Mouse (Mus musculus): ENCODE data around the gene Rnf220.

The Rnf220 gene

GRCm38 (mm10) chr4:117360713-117361557 lies 135.9 kb downstream of the Rnf220 start:
- TF ChIP-seq POU5F1 (IDR thresholded peaks at IDR 0.05; ENCODE audit: borderline replicate concordance, low read length) = no peak
- TF ChIP-seq NANOG (IDR thresholded peaks at IDR 0.05; ENCODE audit: borderline replicate concordance, low read length) = no peak
- no peak for TF ChIP-seq CTCF (conservative IDR thresholded peaks at IDR 0.05; ENCODE audit: low read length)

GRCm38 (mm10) chr4:117359803-117360382 lies 137.0 kb downstream of the Rnf220 start:
- Histone ChIP-seq H3K4me3 (replicated peaks; ENCODE audit: low read length) (peak overlapping the region; percentile 30; the same call in 1 of the 2 replicates), H3K27me3 (ENCODE audit: insufficient read depth, low read length) (no peaks in the 10 kb centered on the region), H3K4me1 (replicated peaks; ENCODE audit: low read depth, low read length) (peaks cover 99% of the 10 kb centered on the region), H3K9me3 (ENCODE audit: low read length) (peaks cover 4% of the 10 kb centered on the region; the same call in 1 of the 2 replicates), H3K36me3 (ENCODE audit: insufficient read depth, low read length) (no peaks in the 10 kb centered on the region)
- no peak for TF ChIP-seq CTCF (conservative IDR thresholded peaks at IDR 0.05; ENCODE audit: low read length)
- TF ChIP-seq POU5F1 (IDR thresholded peaks at IDR 0.05; ENCODE audit: borderline replicate concordance, low read length) = no peak
- TF ChIP-seq NANOG (IDR thresholded peaks at IDR 0.05; ENCODE audit: borderline replicate concordance, low read length) = no peak

More at GRCm38 (mm10) chr4:117360713-117361557, 135.9 kb downstream of the Rnf220 start:
- Histone ChIP-seq H3K9me3 (ENCODE audit: low read length) (peaks cover 4% of the 10 kb centered on the region; the same call in 1 of the 2 replicates), H3K36me3 (ENCODE audit: insufficient read depth, low read length) (no peaks in the 10 kb centered on the region), H3K4me1 (replicated peaks; ENCODE audit: low read depth, low read length) (peaks cover 98% of the 10 kb centered on the region), H3K27me3 (ENCODE audit: insufficient read depth, low read length) (no peaks in the 10 kb centered on the region), H3K4me3 (replicated peaks; ENCODE audit: low read length) (peak overlapping the region; percentile 30; the same call in 1 of the 2 replicates)

- H3K9me3 ChIP-seq (ENCODE audit: low read length) = peaks cover 4% of the 10 kb centered on the region; the same call in 1 of the 2 replicates
- H3K27me3 ChIP-seq (ENCODE audit: insufficient read depth, low read length) = no peaks in the 10 kb centered on the region
- H3K4me1 ChIP-seq (replicated peaks; ENCODE audit: low read depth, low read length) = peaks cover 99% of the 10 kb centered on the region
- TF ChIP-seq NANOG (IDR thresholded peaks at IDR 0.05; ENCODE audit: borderline replicate concordance, low read length) = no peak
- TF ChIP-seq CTCF (conservative IDR thresholded peaks at IDR 0.05; ENCODE audit: low read length) = no peak
- no peak for TF ChIP-seq POU5F1 (IDR thresholded peaks at IDR 0.05; ENCODE audit: borderline replicate concordance, low read length)
- no peak overlapping the region for H3K4me3 ChIP-seq (replicated peaks; ENCODE audit: low read length)
- no peaks in the 10 kb centered on the region for H3K36me3 ChIP-seq (ENCODE audit: insufficient read depth, low read length)
These were observed 138.9 kb downstream of the Rnf220 start for GRCm38 (mm10) chr4:117357917-117358316.

GRCm38 (mm10) chr4:117357104-117357503 lies 139.7 kb downstream of the Rnf220 start:
- Histone ChIP-seq H3K27me3 (ENCODE audit: insufficient read depth, low read length) (no peaks in the 10 kb centered on the region), H3K4me1 (replicated peaks; ENCODE audit: low read depth, low read length) (peaks cover 99% of the 10 kb centered on the region), H3K4me3 (replicated peaks; ENCODE audit: low read length) (no peak overlapping the region), H3K9me3 (ENCODE audit: low read length) (peaks cover 4% of the 10 kb centered on the region; the same call in 1 of the 2 replicates), H3K36me3 (ENCODE audit: insufficient read depth, low read length) (no peaks in the 10 kb centered on the region)
- TF ChIP-seq NANOG (IDR thresholded peaks at IDR 0.05; ENCODE audit: borderline replicate concordance, low read length) (0 out of 2 replicates have a peak, but pooled peaks have one; percentile 4), CTCF (conservative IDR thresholded peaks at IDR 0.05; ENCODE audit: low read length) (no peak)

GRCm38 (mm10) chr4:117356223-117356622 lies 140.6 kb downstream of the Rnf220 start:
- TF ChIP-seq NANOG (IDR thresholded peaks at IDR 0.05; ENCODE audit: borderline replicate concordance, low read length) (no peak), POU5F1 (IDR thresholded peaks at IDR 0.05; ENCODE audit: borderline replicate concordance, low read length) (no peak), CTCF (conservative IDR thresholded peaks at IDR 0.05; ENCODE audit: low read length) (no peak)
- peak overlapping the region; percentile 37 for H3K4me3 ChIP-seq (replicated peaks; ENCODE audit: low read length)
- peaks cover 3% of the 10 kb centered on the region; the same call in 1 of the 2 replicates for H3K9me3 ChIP-seq (ENCODE audit: low read length)
- H3K36me3 ChIP-seq (ENCODE audit: insufficient read depth, low read length) = no peaks in the 10 kb centered on the region
- H3K27me3 ChIP-seq (ENCODE audit: insufficient read depth, low read length) = no peaks in the 10 kb centered on the region
- H3K4me1 ChIP-seq (replicated peaks; ENCODE audit: low read depth, low read length) = peaks cover 100% of the 10 kb centered on the region

GRCm38 (mm10) chr4:117354651-117355050 lies 142.2 kb downstream of the Rnf220 start:
- Histone ChIP-seq H3K27me3 (ENCODE audit: insufficient read depth, low read length) (no peaks in the 10 kb centered on the region), H3K9me3 (ENCODE audit: low read length) (no peaks in the 10 kb centered on the region), H3K4me3 (replicated peaks; ENCODE audit: low read length) (no peak overlapping the region), H3K36me3 (ENCODE audit: insufficient read depth, low read length) (no peaks in the 10 kb centered on the region), H3K4me1 (replicated peaks; ENCODE audit: low read depth, low read length) (peaks cover 100% of the 10 kb centered on the region)
- no peak for TF ChIP-seq CTCF (conservative IDR thresholded peaks at IDR 0.05; ENCODE audit: low read length)
- TF ChIP-seq POU5F1 (IDR thresholded peaks at IDR 0.05; ENCODE audit: borderline replicate concordance, low read length) = no peak
- no peak for TF ChIP-seq NANOG (IDR thresholded peaks at IDR 0.05; ENCODE audit: borderline replicate concordance, low read length)

GRCm38 (mm10) chr4:117352957-117353356 lies 143.9 kb downstream of the Rnf220 start:
- no peaks in the 10 kb centered on the region for H3K27me3 ChIP-seq (ENCODE audit: insufficient read depth, low read length)
- H3K9me3 ChIP-seq (ENCODE audit: low read length) = no peaks in the 10 kb centered on the region
- peaks cover 100% of the 10 kb centered on the region for H3K4me1 ChIP-seq (replicated peaks; ENCODE audit: low read depth, low read length)
- H3K4me3 ChIP-seq (replicated peaks; ENCODE audit: low read length) = peak overlapping the region; percentile 33; the same call in 1 of the 2 replicates
- H3K36me3 ChIP-seq (ENCODE audit: insufficient read depth, low read length) = no peaks in the 10 kb centered on the region
- TF ChIP-seq NANOG (IDR thresholded peaks at IDR 0.05; ENCODE audit: borderline replicate concordance, low read length) (no peak), POU5F1 (IDR thresholded peaks at IDR 0.05; ENCODE audit: borderline replicate concordance, low read length) (no peak), CTCF (conservative IDR thresholded peaks at IDR 0.05; ENCODE audit: low read length) (no peak)

GRCm38 (mm10) chr4:117352071-117352470 lies 144.8 kb downstream of the Rnf220 start:
- no peaks in the 10 kb centered on the region for H3K36me3 ChIP-seq (ENCODE audit: insufficient read depth, low read length)
- peaks cover 96% of the 10 kb centered on the region for H3K4me1 ChIP-seq (replicated peaks; ENCODE audit: low read depth, low read length)
- no peak for TF ChIP-seq CTCF (conservative IDR thresholded peaks at IDR 0.05; ENCODE audit: low read length)
- no peak for TF ChIP-seq NANOG (IDR thresholded peaks at IDR 0.05; ENCODE audit: borderline replicate concordance, low read length)
- TF ChIP-seq POU5F1 (IDR thresholded peaks at IDR 0.05; ENCODE audit: borderline replicate concordance, low read length) = no peak
- H3K9me3 ChIP-seq (ENCODE audit: low read length) = no peaks in the 10 kb centered on the region
- 0 out of 2 replicates have a peak overlapping the region, but pooled peaks have one; percentile 33 for H3K4me3 ChIP-seq (replicated peaks; ENCODE audit: low read length)
- H3K27me3 ChIP-seq (ENCODE audit: insufficient read depth, low read length) = no peaks in the 10 kb centered on the region
